Mouse (Mus musculus) CH12.LX (cell line): ENCODE data around the gene Axdnd1. TPM values are rescaled to one million over a fixed set of nuclear protein-coding genes. Genes with fewer than 3 reads are reported as not detected.

Experiments
- DNase-seq: peaks from one replicate; pipeline ENCODE4 v3.0.0-alpha.2; 2013; ENCODE audit errors: extremely low read depth
- H3K27ac ChIP-seq: 2 replicates; pipeline ENCODE4 v1.5.1; 2012; ENCODE audit warnings: low read depth, mild to moderate bottlenecking, control low read depth, moderate library complexity; ENCODE audit not compliant: insufficient read depth
- H3K27me3 ChIP-seq: replicated peaks from 2 replicates; pipeline ENCODE3; 2012; ENCODE audit warnings: inconsistent platforms
- H3K36me3 ChIP-seq, 2 experiments: replicated peaks in 1 of 2; 2 replicates each; pipeline versions ENCODE3 to v1.6.1; 2012; ENCODE audit warnings: inconsistent platforms in 1 of 2, low read length in 1 of 2, mild to moderate bottlenecking in 1 of 2, mixed read lengths in 1 of 2, moderate library complexity in 1 of 2; ENCODE audit not compliant: control insufficient read depth in 1 of 2, insufficient read depth in 1 of 2
- H3K4me1 ChIP-seq, 2 experiments: 2 replicates each; pipeline ENCODE4 v1.6.1; 2012; ENCODE audit warnings: inconsistent platforms in 1 of 2, moderate library complexity in 1 of 2; ENCODE audit not compliant: insufficient read depth in 2 of 2, control insufficient read depth in 1 of 2
- H3K4me2 ChIP-seq: 2 replicates; pipeline ENCODE4 v1.6.1; 2012; ENCODE audit warnings: low read depth, mild to moderate bottlenecking, control low read depth; ENCODE audit not compliant: poor library complexity, insufficient read depth, severe bottlenecking
- H3K4me3 ChIP-seq, 3 experiments: fragments of 150-350 bp in 1 of 3; sonication (generic) in 1 of 3; replicated peaks in 1 of 3; 2 replicates each; pipeline versions ENCODE3 to v1.5.1; 2011 to 2012; ENCODE audit warnings: low read depth in 2 of 3, low read length in 2 of 3, mild to moderate bottlenecking in 2 of 3, moderate library complexity in 2 of 3, control low read depth in 1 of 3, improper control_type of control experiment in 1 of 3, inconsistent platforms in 1 of 3, mixed read lengths in 1 of 3; ENCODE audit not compliant: poor library complexity in 1 of 3
- H3K79me2 ChIP-seq: replicated peaks from 2 replicates; pipeline ENCODE4 v1.6.1; 2012; ENCODE audit warnings: mild to moderate bottlenecking, moderate library complexity; ENCODE audit not compliant: control insufficient read depth, poor library complexity, insufficient read depth, severe bottlenecking; ENCODE audit errors: extremely low read depth
- H3K9ac ChIP-seq: 2 replicates; pipeline ENCODE4 v1.6.1; 2012; ENCODE audit warnings: low read depth, mild to moderate bottlenecking, control low read depth, moderate library complexity; ENCODE audit not compliant: insufficient read depth
- H3K9me3 ChIP-seq: replicated peaks from 2 replicates; pipeline ENCODE3; 2012; ENCODE audit warnings: low read length, inconsistent platforms, mixed read lengths
- CHD1 ChIP-seq: IDR thresholded peaks from 2 replicates; pipeline ENCODE4 v1.6.1; 2012; ENCODE audit warnings: low read depth, low read length, improper control_type of control experiment, inconsistent platforms
- CHD2 ChIP-seq: IDR thresholded peaks from 2 replicates; pipeline ENCODE4 v1.6.1; 2011; ENCODE audit warnings: low read length, improper control_type of control experiment
- CTCF ChIP-seq, 2 experiments: IDR thresholded peaks in 1 of 2; conservative IDR thresholded peaks in 1 of 2; 2 replicates each; pipeline ENCODE4 v1.5.1; 2011 to 2012; ENCODE audit warnings: low read depth in 2 of 2, low read length in 2 of 2, improper control_type of control experiment in 1 of 2, inconsistent platforms in 1 of 2, mild to moderate bottlenecking in 1 of 2, moderate library complexity in 1 of 2
- E2F4 ChIP-seq: IDR thresholded peaks from 2 replicates; pipeline ENCODE4 v1.6.1; 2011; ENCODE audit warnings: low read depth, low read length, improper control_type of control experiment; ENCODE audit not compliant: insufficient replicate concordance
- EP300 ChIP-seq: IDR thresholded peaks from 2 replicates; pipeline ENCODE4 v1.6.1; 2011; ENCODE audit warnings: low read length, improper control_type of control experiment
- GABPA ChIP-seq: IDR thresholded peaks from 2 replicates; pipeline ENCODE4 v1.6.1; 2012; ENCODE audit warnings: low read depth, low read length, improper control_type of control experiment, inconsistent platforms; ENCODE audit not compliant: insufficient replicate concordance
- HCFC1 ChIP-seq: IDR thresholded peaks from 2 replicates; pipeline ENCODE4 v1.6.1; 2012; ENCODE audit warnings: low read depth, mild to moderate bottlenecking, inconsistent platforms, low read length, improper control_type of control experiment
- IRF4 ChIP-seq: IDR thresholded peaks from 2 replicates; pipeline ENCODE4 v1.6.1; 2014; ENCODE audit warnings: low read depth, mild to moderate bottlenecking, inconsistent platforms, low read length, improper control_type of control experiment
- JUN ChIP-seq: IDR thresholded peaks from 2 replicates; pipeline ENCODE4 v1.6.1; 2011; ENCODE audit warnings: low read depth, mild to moderate bottlenecking, low read length, improper control_type of control experiment, moderate library complexity; ENCODE audit not compliant: insufficient read depth
- JUND ChIP-seq: conservative IDR thresholded peaks from 2 replicates; pipeline ENCODE4 v1.6.1; 2011; ENCODE audit warnings: low read depth, low read length, improper control_type of control experiment
- KAT2A ChIP-seq: IDR thresholded peaks from 2 replicates; pipeline ENCODE4 v1.6.1; 2012; ENCODE audit warnings: low read length, improper control_type of control experiment, inconsistent platforms; ENCODE audit not compliant: insufficient replicate concordance
- MAFK ChIP-seq: IDR thresholded peaks from 2 replicates; pipeline ENCODE4 v1.6.1; 2011; ENCODE audit warnings: low read length, improper control_type of control experiment; ENCODE audit not compliant: insufficient replicate concordance
- MAX ChIP-seq: IDR thresholded peaks from 2 replicates; pipeline ENCODE4 v1.6.1; 2011; ENCODE audit warnings: low read length, improper control_type of control experiment
- MEF2A ChIP-seq: IDR thresholded peaks from 2 replicates; pipeline ENCODE4 v1.6.1; 2014; ENCODE audit warnings: low read depth, mild to moderate bottlenecking, inconsistent platforms, low read length, improper control_type of control experiment, borderline replicate concordance
- MYC ChIP-seq: IDR thresholded peaks from 2 replicates; pipeline ENCODE4 v1.6.1; 2011; ENCODE audit warnings: low read depth, mild to moderate bottlenecking, improper control_type of control experiment, low read length
- NELFE ChIP-seq: IDR thresholded peaks from 2 replicates; pipeline ENCODE4 v1.6.1; 2011; ENCODE audit warnings: low read depth, low read length, improper control_type of control experiment
- POLR2A ChIP-seq: IDR thresholded peaks from 2 replicates; pipeline ENCODE4 v1.6.1; 2011; ENCODE audit warnings: low read depth, mild to moderate bottlenecking, improper control_type of control experiment, low read length
- POLR2AphosphoS2 ChIP-seq: IDR thresholded peaks from 2 replicates; pipeline ENCODE4 v1.6.1; 2011; ENCODE audit warnings: low read depth, low read length, improper control_type of control experiment
- RAD21 ChIP-seq: IDR thresholded peaks from 2 replicates; pipeline ENCODE4 v1.6.1; 2011; ENCODE audit warnings: low read depth, mild to moderate bottlenecking, low read length, improper control_type of control experiment, moderate library complexity
- RCOR1 ChIP-seq: conservative IDR thresholded peaks from 2 replicates; pipeline ENCODE4 v1.6.1; 2012; ENCODE audit warnings: low read depth, mild to moderate bottlenecking, inconsistent platforms, low read length, improper control_type of control experiment
- TBP ChIP-seq: conservative IDR thresholded peaks from 2 replicates; pipeline ENCODE4 v1.6.1; 2011; ENCODE audit warnings: low read depth, low read length, improper control_type of control experiment
- TCF12 ChIP-seq: IDR thresholded peaks from 2 replicates; pipeline ENCODE4 v1.6.1; 2014; ENCODE audit warnings: low read depth, mild to moderate bottlenecking, inconsistent platforms, low read length, improper control_type of control experiment
- USF1 ChIP-seq: IDR thresholded peaks from 2 replicates; pipeline ENCODE4 v1.6.1; 2014; ENCODE audit warnings: low read depth, mild to moderate bottlenecking, inconsistent platforms, low read length, improper control_type of control experiment
- ZKSCAN1 ChIP-seq: IDR thresholded peaks from 2 replicates; pipeline ENCODE4 v1.6.1; 2012; ENCODE audit warnings: low read depth, inconsistent platforms, low read length, improper control_type of control experiment, borderline replicate concordance
- ZNF384 ChIP-seq: IDR thresholded peaks from 2 replicates; pipeline ENCODE4 v1.6.1; 2012; ENCODE audit warnings: low read depth, low read length, improper control_type of control experiment, inconsistent platforms
- dilution Hi-C: fragments of 300-500 bp; cut with MboI; formaldehyde crosslinking; loops from 2 replicates; pipeline ENCODE4 v1.14.3; 2020; ENCODE audit warnings: low sequenced_read_pairs; ENCODE audit not compliant: extremely low pct_unique_long_range_greater_than_20kb, extremely low pct_ligation_motif_present
- in situ Hi-C: fragments of 300-500 bp; cut with MboI; formaldehyde crosslinking; loops from 3 replicates; pipeline ENCODE4 v1.14.3; 2019; ENCODE audit warnings: low sequenced_read_pairs, low pct_ligation_motif_present, low pct_unique_long_range_greater_than_20kb, mixed read lengths
- polyA plus RNA-seq: library from polyadenylated mRNA; unstranded; fragments of >175 nt; gene quantifications from 2 replicates; pipeline ENCODE4 v1.2.1, GENCODE M21; 2012; ENCODE audit warnings: low read depth; ENCODE audit not compliant: insufficient read length
- total RNA-seq, 2 experiments: library from RNA; depleted of rRNA; stranded (reverse); fragments of 300-350 nt in 1 of 2; fragments of >200 nt in 1 of 2; gene quantifications; 2 replicates each; pipeline ENCODE4 v1.2.3; 2012 to 2014

Gene Axdnd1
- total and polyA plus RNA-seq, 3 experiments: not detected

- in situ Hi-C loops (loop anchor here (25.0 kb wide), 1 partner anchor 229 kb away; no protein-coding TSS in a partner anchor), dilution Hi-C loops (no loop called here)
- H3K9me3 ChIP-seq: peaks cover 7% of the 10 kb centered on the region
- H3K79me2 ChIP-seq: no peaks in the 10 kb centered on the region
- no peak for DNase-seq
- no peak overlapping the region for H3K4me2 ChIP-seq
- H3K36me3 ChIP-seq: no peaks in the 10 kb centered on the region
- H3K27ac ChIP-seq: no peak overlapping the region
- H3K4me3 ChIP-seq: no peak overlapping the region
- no peak overlapping the region for H3K9ac ChIP-seq
- H3K4me1 ChIP-seq: no peaks in the 10 kb centered on the region
- no peaks in the 10 kb centered on the region for H3K27me3 ChIP-seq
- TF ChIP-seq MEF2A: no peak
- TF ChIP-seq USF1: no peak
- no peak for TF ChIP-seq GABPA
- no peak for TF ChIP-seq CTCF (conservative IDR thresholded peaks at IDR 0.05 in 1 of 2, IDR thresholded peaks at IDR 0.05 in 1 of 2; ENCODE audit: low read depth in 2 of 2, low read length in 2 of 2)
- TF ChIP-seq TCF12: no peak
- no peak for TF ChIP-seq E2F4
- no peak for TF ChIP-seq JUN
- no peak for TF ChIP-seq CHD1
These were observed 12.4 kb downstream of the Axdnd1 start for GRCm38 (mm10) chr1:156408521-156408920.

DNA sequence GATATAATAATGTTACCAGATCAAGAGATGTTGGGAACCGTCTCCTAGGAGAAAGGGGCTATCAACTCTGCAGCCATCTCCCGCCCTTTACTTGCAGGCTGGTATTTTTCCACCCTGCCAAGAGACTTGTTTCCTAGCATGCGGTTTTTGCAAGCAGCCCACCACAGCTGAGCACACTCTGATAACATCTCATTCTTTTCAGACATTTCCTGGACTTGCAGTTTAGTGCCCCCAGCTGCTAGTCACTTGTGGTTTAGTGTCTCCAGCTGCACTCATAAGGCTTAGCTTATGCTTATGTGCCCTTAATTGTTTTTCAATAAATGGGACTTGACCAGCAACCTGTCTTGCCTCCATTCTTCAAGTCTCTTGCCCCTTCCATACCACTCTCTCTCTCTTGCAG lies 13.0 kb downstream of the Axdnd1 start:
- dilution Hi-C loops: no loop called here
- Histone ChIP-seq H3K4me2 (no peak overlapping the region), H3K9me3 (peaks cover 7% of the 10 kb centered on the region), H3K36me3 (no peaks in the 10 kb centered on the region), H3K27ac (no peak overlapping the region), H3K27me3 (no peaks in the 10 kb centered on the region), H3K4me3 (no peak overlapping the region), H3K9ac (no peak overlapping the region), H3K79me2 (no peaks in the 10 kb centered on the region), H3K4me1 (no peaks in the 10 kb centered on the region)
- in situ Hi-C loops: loop anchor here (25.0 kb wide), 1 partner anchor 229 kb away; no protein-coding TSS in a partner anchor
- TF ChIP-seq MYC (no peak), RCOR1 (no peak), CHD2 (no peak), IRF4 (no peak), POLR2AphosphoS2 (no peak), MAFK (no peak), E2F4 (no peak), GABPA (no peak), EP300 (no peak), ZKSCAN1 (no peak), MAX (no peak), POLR2A (no peak), TBP (no peak), NELFE (no peak), RAD21 (no peak), JUND (no peak), KAT2A (no peak), ZNF384 (no peak), HCFC1 (no peak), CTCF (conservative IDR thresholded peaks at IDR 0.05 in 1 of 2, IDR thresholded peaks at IDR 0.05 in 1 of 2; ENCODE audit: low read depth in 2 of 2, low read length in 2 of 2) (no peak)
- DNase-seq: no peak
